Mouse (Mus musculus): ENCODE measurements around the gene Lamtor5. TPM values are rescaled to one million over a fixed set of nuclear protein-coding genes. Genes with fewer than 3 reads are reported as not detected.
"Not testable (repeated sequence)": the region's sequence is repeated elsewhere in the genome, so short reads cannot be mapped to it uniquely, and the experiment has no call there.

The Lamtor5 gene
- polyA plus RNA-seq, 1 experiment from 2014 or later, result 215 TPM

- no peak for DNase-seq (ENCODE audit: low spot score)
- Histone ChIP-seq H3K4me1 (ENCODE audit: insufficient read depth, low read depth, low read length) (peaks cover 3% of the 10 kb centered on the region; the same call in 1 of the 2 replicates), H3K36me3 (ENCODE audit: insufficient read depth, low read length) (no peaks in the 10 kb centered on the region), H3K27me3 (replicated peaks; ENCODE audit: insufficient read depth, low read length) (no peaks in the 10 kb centered on the region), H3K27ac (ENCODE audit: low read length) (no peak overlapping the region), H3K9me3 (ENCODE audit: low read length) (no peaks in the 10 kb centered on the region), H3K4me3 (ENCODE audit: low read depth, low read length) (no peak overlapping the region), H3K4me2 (replicated peaks; ENCODE audit: low read depth, low read length) (no peak overlapping the region), H3K9ac (replicated peaks; ENCODE audit: low read depth) (no peak overlapping the region)
- 53% methylated on average over 4 of the region's 4 CpGs for WGBS
- ATAC-seq, result no peak
- TF ChIP-seq EP300 (IDR thresholded peaks at IDR 0.05) (no peak), CTCF (IDR thresholded peaks at IDR 0.05) (peak; percentile 45; the same call in 1 of the 2 replicates)
Observed at GRCm38 (mm10) chr3:107275996-107276395, 2.7 kb upstream of the Lamtor5 start.

GRCm38 (mm10) chr3:107276626-107277025, 2.0 kb upstream of the Lamtor5 start:
- H3K9ac ChIP-seq (replicated peaks; ENCODE audit: low read depth), result no peak overlapping the region
- no peaks in the 10 kb centered on the region for H3K9me3 ChIP-seq (ENCODE audit: low read length)
- no peak for DNase-seq (ENCODE audit: low spot score)
- H3K4me1 ChIP-seq (ENCODE audit: insufficient read depth, low read depth, low read length), result peaks cover 3% of the 10 kb centered on the region; the same call in 1 of the 2 replicates
- TF ChIP-seq EP300 (IDR thresholded peaks at IDR 0.05) (no peak), CTCF (IDR thresholded peaks at IDR 0.05) (no peak)
- ATAC-seq, result no peak
- no peak overlapping the region for H3K27ac ChIP-seq (ENCODE audit: low read length)
- H3K4me3 ChIP-seq (ENCODE audit: low read depth, low read length), result no peak overlapping the region
- H3K27me3 ChIP-seq (replicated peaks; ENCODE audit: insufficient read depth, low read length), result no peaks in the 10 kb centered on the region
- 87% methylated on average over 3 of the region's 3 CpGs for WGBS
- no peaks in the 10 kb centered on the region for H3K36me3 ChIP-seq (ENCODE audit: insufficient read depth, low read length)
- H3K4me2 ChIP-seq (replicated peaks; ENCODE audit: low read depth, low read length), result no peak overlapping the region

- Histone ChIP-seq H3K9ac (replicated peaks; ENCODE audit: low read depth) (no peak overlapping the region), H3K9me3 (ENCODE audit: low read length) (no peaks in the 10 kb centered on the region), H3K27ac (ENCODE audit: low read length) (no peak overlapping the region), H3K27me3 (replicated peaks; ENCODE audit: insufficient read depth, low read length) (no peaks in the 10 kb centered on the region), H3K4me1 (ENCODE audit: insufficient read depth, low read depth, low read length) (no peaks in the 10 kb centered on the region), H3K36me3 (ENCODE audit: insufficient read depth, low read length) (peaks cover 14% of the 10 kb centered on the region; the same call in 1 of the 2 replicates), H3K4me3 (ENCODE audit: low read depth, low read length) (no peak overlapping the region), H3K4me2 (replicated peaks; ENCODE audit: low read depth, low read length) (no peak overlapping the region)
- WGBS, result 72% methylated on average over 2 of the region's 2 CpGs
- ATAC-seq (no peak), DNase-seq (ENCODE audit: low spot score) (no peak)
- TF ChIP-seq CTCF (IDR thresholded peaks at IDR 0.05) (no peak), EP300 (IDR thresholded peaks at IDR 0.05) (no peak)
Observed at GRCm38 (mm10) chr3:107286123-107286522, 7.5 kb downstream of the Lamtor5 start.

- H3K4me1 ChIP-seq (ENCODE audit: insufficient read depth, low read depth, low read length), result no peaks in the 10 kb centered on the region
- TF ChIP-seq EP300 (IDR thresholded peaks at IDR 0.05), result no peak
- no peak for TF ChIP-seq CTCF (IDR thresholded peaks at IDR 0.05)
- H3K27ac ChIP-seq (ENCODE audit: low read length), result no peak overlapping the region
- no peaks in the 10 kb centered on the region for H3K27me3 ChIP-seq (replicated peaks; ENCODE audit: insufficient read depth, low read length)
- DNase-seq (ENCODE audit: low spot score), result no peak
- ATAC-seq, result no peak
- no peaks in the 10 kb centered on the region for H3K9me3 ChIP-seq (ENCODE audit: low read length)
- H3K36me3 ChIP-seq (ENCODE audit: insufficient read depth, low read length), result peaks cover 9% of the 10 kb centered on the region; the same call in 1 of the 2 replicates
- no peak overlapping the region for H3K9ac ChIP-seq (replicated peaks; ENCODE audit: low read depth)
- no peak overlapping the region for H3K4me3 ChIP-seq (ENCODE audit: low read depth, low read length)
- no peak overlapping the region for H3K4me2 ChIP-seq (replicated peaks; ENCODE audit: low read depth, low read length)
Observed at GRCm38 (mm10) chr3:107287346-107287745, 8.7 kb downstream of the Lamtor5 start.

- 22% methylated on average over 9 of the region's 9 CpGs for WGBS
- H3K27ac ChIP-seq (ENCODE audit: low read length), result no peak within 1 kb of the TSS
- H3K4me1 ChIP-seq (ENCODE audit: insufficient read depth, low read depth, low read length), result no peaks in the 10 kb centered on the region
- peak within 1 kb of the TSS; percentile 6; the same call in 1 of the 2 replicates for H3K4me2 ChIP-seq (replicated peaks; ENCODE audit: low read depth, low read length)
- no peak within 1 kb of the TSS for H3K4me3 ChIP-seq (ENCODE audit: low read depth, low read length)
- H3K36me3 ChIP-seq (ENCODE audit: insufficient read depth, low read length), result no peaks in the 10 kb centered on the region
- ATAC-seq (peak; percentile 75), DNase-seq (ENCODE audit: low spot score) (peak; percentile 74)
- H3K9me3 ChIP-seq (ENCODE audit: low read length), result no peaks in the 10 kb centered on the region
- H3K27me3 ChIP-seq (replicated peaks; ENCODE audit: insufficient read depth, low read length), result no peaks in the 10 kb centered on the region
- TF ChIP-seq CTCF (IDR thresholded peaks at IDR 0.05) (no peak), EP300 (IDR thresholded peaks at IDR 0.05) (no peak)
- H3K9ac ChIP-seq (replicated peaks; ENCODE audit: low read depth), result no peak within 1 kb of the TSS
Observed at GRCm38 (mm10) chr3:107290764-107291381, 12.2 kb downstream of the Lamtor5 start, which contains the start of gene Slc16a4. TSS of gene Slc16a4 (plus strand) at chr3:107291230.

- no peak overlapping the region for H3K27ac ChIP-seq (ENCODE audit: low read length)
- H3K9me3 ChIP-seq (ENCODE audit: low read length), result no peaks in the 10 kb centered on the region
- 60% methylated on average over 5 of the region's 5 CpGs for WGBS
- no peak for ATAC-seq
- no peak overlapping the region for H3K9ac ChIP-seq (replicated peaks; ENCODE audit: low read depth)
- H3K4me3 ChIP-seq (ENCODE audit: low read depth, low read length), result no peak overlapping the region
- H3K36me3 ChIP-seq (ENCODE audit: insufficient read depth, low read length), result no peaks in the 10 kb centered on the region
- no peaks in the 10 kb centered on the region for H3K27me3 ChIP-seq (replicated peaks; ENCODE audit: insufficient read depth, low read length)
- no peaks in the 10 kb centered on the region for H3K4me1 ChIP-seq (ENCODE audit: insufficient read depth, low read depth, low read length)
- no peak for TF ChIP-seq CTCF (IDR thresholded peaks at IDR 0.05)
- no peak for TF ChIP-seq EP300 (IDR thresholded peaks at IDR 0.05)
- no peak overlapping the region for H3K4me2 ChIP-seq (replicated peaks; ENCODE audit: low read depth, low read length)
- DNase-seq (ENCODE audit: low spot score), result no peak
Observed at GRCm38 (mm10) chr3:107295672-107296360, 17.2 kb downstream of the Lamtor5 start.

GRCm38 (mm10) chr3:107296917-107297316, 18.3 kb downstream of the Lamtor5 start:
- not testable (repeated sequence) for H3K27me3 ChIP-seq (replicated peaks; ENCODE audit: insufficient read depth, low read length); H3K4me2 ChIP-seq (replicated peaks; ENCODE audit: low read depth, low read length); ATAC-seq; H3K9me3 ChIP-seq (ENCODE audit: low read length); H3K4me1 ChIP-seq (ENCODE audit: insufficient read depth, low read depth, low read length); H3K36me3 ChIP-seq (ENCODE audit: insufficient read depth, low read length); H3K4me3 ChIP-seq (ENCODE audit: low read depth, low read length); H3K9ac ChIP-seq (replicated peaks; ENCODE audit: low read depth); DNase-seq (ENCODE audit: low spot score); H3K27ac ChIP-seq (ENCODE audit: low read length)
- 71% methylated on average over 4 of the region's 4 CpGs for WGBS

Data from lung, postnatal 0 days (tissue).